Mouse (Mus musculus): ENCODE data around the gene Cnst. TPM values are rescaled to one million over a fixed set of nuclear protein-coding genes. Genes with fewer than 3 reads are reported as not detected.

Cnst gene
- polyA plus RNA-seq, 1 experiment from 2014 or later = 27.5 TPM

DNA sequence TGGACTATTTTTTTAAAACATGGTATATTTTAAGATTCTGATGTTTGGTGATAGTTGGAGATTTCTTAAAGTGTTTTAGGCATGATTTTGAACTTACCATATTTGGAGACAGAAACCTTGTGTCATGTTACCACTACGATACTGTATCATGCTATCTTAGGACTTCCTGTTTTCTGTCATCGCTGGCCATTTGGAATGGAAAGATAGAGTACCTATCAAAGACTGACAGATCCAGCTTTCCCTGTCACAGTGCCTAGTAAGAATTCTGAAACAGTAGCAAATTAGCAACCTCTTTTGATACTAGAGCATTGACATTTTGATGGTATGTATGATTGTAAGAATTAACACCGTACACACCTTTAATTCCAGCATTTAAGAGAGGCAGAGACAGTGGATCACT lies 5.2 kb downstream of the Cnst start:
- H3K4me2 ChIP-seq (ENCODE audit: low read length) = no peak overlapping the region

DNA sequence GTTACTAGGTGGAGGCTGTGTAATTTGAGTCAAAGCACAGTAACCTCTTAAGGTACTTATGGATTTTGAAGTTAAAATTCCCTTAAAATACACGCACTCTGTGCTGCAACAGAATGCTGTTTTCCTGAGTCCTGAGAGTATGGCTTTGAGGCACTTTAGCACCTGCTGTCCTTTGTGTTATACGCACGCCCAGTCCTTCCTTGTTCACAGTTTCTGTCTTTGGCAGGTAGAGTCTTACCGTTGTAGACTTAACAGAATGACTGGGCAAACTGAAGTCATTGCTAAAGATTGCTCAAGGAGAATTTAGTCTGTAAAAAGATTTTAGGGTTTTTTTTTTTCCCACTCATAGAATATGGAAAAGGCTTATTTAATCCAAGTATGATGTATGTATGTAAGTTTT lies 5.8 kb downstream of the Cnst start:
- Histone ChIP-seq H3K4me3 (ENCODE audit: low read depth, low read length) (no peak overlapping the region), H3K4me2 (ENCODE audit: low read length) (no peak overlapping the region), H3K9me3 (replicated peaks; ENCODE audit: control insufficient read depth, low read length, poor library complexity, severe bottlenecking) (no peaks in the 10 kb centered on the region), H3K27me3 (ENCODE audit: control insufficient read depth, insufficient read depth, low read depth, low read length) (no peaks in the 10 kb centered on the region), H3K27ac (ENCODE audit: low read length) (no peak overlapping the region), H3K9ac (ENCODE audit: low read depth, low read length) (no peak overlapping the region), H3K4me1 (ENCODE audit: control insufficient read depth, insufficient read depth, low read length) (peaks cover 24% of the 10 kb centered on the region), H3K36me3 (ENCODE audit: control insufficient read depth, insufficient read depth, low read length) (no peaks in the 10 kb centered on the region)
- no peak for ATAC-seq
- 86% methylated on average over 4 of the region's 4 CpGs for WGBS

More for the DNA sequence above, 5.2 kb downstream of the Cnst start:
- no peak for ATAC-seq
- Histone ChIP-seq H3K27ac (ENCODE audit: low read length) (no peak overlapping the region), H3K27me3 (ENCODE audit: control insufficient read depth, insufficient read depth, low read depth, low read length) (no peaks in the 10 kb centered on the region), H3K36me3 (ENCODE audit: control insufficient read depth, insufficient read depth, low read length) (no peaks in the 10 kb centered on the region), H3K9me3 (replicated peaks; ENCODE audit: control insufficient read depth, low read length, poor library complexity, severe bottlenecking) (no peaks in the 10 kb centered on the region), H3K4me1 (ENCODE audit: control insufficient read depth, insufficient read depth, low read length) (peaks cover 24% of the 10 kb centered on the region), H3K9ac (ENCODE audit: low read depth, low read length) (no peak overlapping the region), H3K4me3 (ENCODE audit: low read depth, low read length) (no peak overlapping the region)
- 97% methylated on average over 3 of the region's 3 CpGs for WGBS

DNA sequence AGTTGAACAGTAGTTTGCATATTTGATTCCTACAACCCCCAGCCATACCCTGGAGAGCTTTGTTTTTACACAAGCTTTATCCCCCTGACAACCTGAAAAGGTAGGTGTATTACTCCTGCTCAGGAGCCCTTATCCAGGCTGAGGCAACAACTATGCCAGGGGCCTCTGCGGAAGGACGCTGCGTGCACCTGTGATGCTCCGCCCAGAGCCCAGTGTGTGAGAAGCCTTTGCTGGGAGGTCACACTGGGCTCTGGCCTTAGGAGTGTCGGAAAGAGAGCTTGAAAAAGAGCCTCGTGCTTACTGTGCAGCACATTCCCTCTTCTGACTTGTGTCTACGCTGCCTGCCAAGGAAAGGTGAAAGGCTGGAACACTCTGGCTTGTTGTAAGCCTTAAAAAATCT lies 6.6 kb downstream of the Cnst start:
- Histone ChIP-seq H3K4me1 (ENCODE audit: control insufficient read depth, insufficient read depth, low read length) (peaks cover 17% of the 10 kb centered on the region), H3K9me3 (replicated peaks; ENCODE audit: control insufficient read depth, low read length, poor library complexity, severe bottlenecking) (no peaks in the 10 kb centered on the region), H3K4me3 (ENCODE audit: low read depth, low read length) (no peak overlapping the region), H3K36me3 (ENCODE audit: control insufficient read depth, insufficient read depth, low read length) (no peaks in the 10 kb centered on the region), H3K27ac (ENCODE audit: low read length) (no peak overlapping the region), H3K27me3 (ENCODE audit: control insufficient read depth, insufficient read depth, low read depth, low read length) (no peaks in the 10 kb centered on the region), H3K9ac (ENCODE audit: low read depth, low read length) (no peak overlapping the region), H3K4me2 (ENCODE audit: low read length) (no peak overlapping the region)
- no peak for ATAC-seq
- WGBS = 43% methylated on average over 7 of the region's 7 CpGs

DNA sequence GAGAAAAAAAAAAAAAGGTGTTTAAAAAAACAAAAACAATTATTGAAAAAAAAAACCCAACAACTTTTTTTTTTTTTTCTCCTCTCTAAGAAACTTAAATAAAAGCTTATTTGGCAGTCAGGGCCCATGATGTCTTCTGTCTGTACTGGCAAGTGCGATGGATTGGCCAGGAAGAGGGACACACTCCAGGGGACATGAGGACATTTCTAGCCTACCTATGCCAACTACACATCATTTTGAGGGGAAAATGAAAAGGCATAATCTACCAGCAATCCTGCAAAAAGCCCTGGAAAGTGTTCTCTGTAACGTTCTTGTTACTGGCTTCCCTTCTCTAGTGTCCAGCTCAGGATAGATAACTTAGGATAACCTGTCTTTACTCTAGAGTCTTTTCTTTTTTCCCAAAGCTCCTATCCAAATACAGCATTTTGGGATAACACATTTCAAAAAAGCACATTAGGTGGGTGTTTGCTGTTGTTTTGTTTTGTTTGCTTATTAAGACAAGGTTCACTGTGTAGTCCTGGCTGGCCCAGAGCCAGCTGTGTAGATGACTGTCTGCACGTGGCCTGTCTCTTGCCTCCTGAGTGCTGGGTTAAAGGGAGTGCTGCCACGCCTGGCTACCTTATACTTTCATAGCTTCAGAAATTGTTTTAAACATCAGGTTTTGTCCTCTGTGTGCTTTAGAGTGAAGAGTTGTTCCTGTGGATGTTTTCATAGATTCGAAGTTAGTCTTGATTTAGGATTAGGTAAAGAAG lies 7.2 kb downstream of the Cnst start:
- no peak overlapping the region for H3K4me2 ChIP-seq (ENCODE audit: low read length)
- ATAC-seq = no peak
- no peak overlapping the region for H3K9ac ChIP-seq (ENCODE audit: low read depth, low read length)
- 72% methylated on average over 5 of the region's 5 CpGs for WGBS
- peaks cover 11% of the 10 kb centered on the region for H3K4me1 ChIP-seq (ENCODE audit: control insufficient read depth, insufficient read depth, low read length)
- no peaks in the 10 kb centered on the region for H3K36me3 ChIP-seq (ENCODE audit: control insufficient read depth, insufficient read depth, low read length)
- H3K27ac ChIP-seq (ENCODE audit: low read length) = no peak overlapping the region
- no peaks in the 10 kb centered on the region for H3K27me3 ChIP-seq (ENCODE audit: control insufficient read depth, insufficient read depth, low read depth, low read length)
- H3K4me3 ChIP-seq (ENCODE audit: low read depth, low read length) = no peak overlapping the region
- H3K9me3 ChIP-seq (replicated peaks; ENCODE audit: control insufficient read depth, low read length, poor library complexity, severe bottlenecking) = no peaks in the 10 kb centered on the region

DNA sequence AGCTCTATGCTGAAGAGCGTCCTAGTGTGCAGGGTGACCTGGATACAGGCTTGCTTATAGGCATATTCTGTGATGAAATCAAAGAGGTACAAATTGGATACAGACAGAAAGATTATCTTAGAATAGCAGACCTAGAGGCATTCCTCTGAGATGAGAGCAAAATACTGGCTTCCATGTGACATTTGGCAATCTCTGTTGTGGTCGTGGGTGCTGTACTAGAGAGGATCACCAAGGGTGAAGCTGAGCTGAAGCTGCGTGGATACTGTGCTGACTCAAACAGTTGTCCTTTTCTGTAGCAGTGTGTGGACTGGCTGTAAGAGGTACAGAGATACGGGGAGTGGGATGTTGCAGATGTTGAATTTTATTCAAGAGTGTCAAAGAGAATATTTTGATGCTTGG lies 7.8 kb downstream of the Cnst start:
- no peak overlapping the region for H3K27ac ChIP-seq (ENCODE audit: low read length)
- H3K4me3 ChIP-seq (ENCODE audit: low read depth, low read length) = no peak overlapping the region
- H3K27me3 ChIP-seq (ENCODE audit: control insufficient read depth, insufficient read depth, low read depth, low read length) = no peaks in the 10 kb centered on the region
- no peak overlapping the region for H3K4me2 ChIP-seq (ENCODE audit: low read length)
- 86% methylated on average over 4 of the region's 4 CpGs for WGBS
- H3K9ac ChIP-seq (ENCODE audit: low read depth, low read length) = no peak overlapping the region
- no peaks in the 10 kb centered on the region for H3K9me3 ChIP-seq (replicated peaks; ENCODE audit: control insufficient read depth, low read length, poor library complexity, severe bottlenecking)
- H3K4me1 ChIP-seq (ENCODE audit: control insufficient read depth, insufficient read depth, low read length) = peaks cover 9% of the 10 kb centered on the region; the same call in 1 of the 2 replicates
- ATAC-seq = no peak
- H3K36me3 ChIP-seq (ENCODE audit: control insufficient read depth, insufficient read depth, low read length) = no peaks in the 10 kb centered on the region

DNA sequence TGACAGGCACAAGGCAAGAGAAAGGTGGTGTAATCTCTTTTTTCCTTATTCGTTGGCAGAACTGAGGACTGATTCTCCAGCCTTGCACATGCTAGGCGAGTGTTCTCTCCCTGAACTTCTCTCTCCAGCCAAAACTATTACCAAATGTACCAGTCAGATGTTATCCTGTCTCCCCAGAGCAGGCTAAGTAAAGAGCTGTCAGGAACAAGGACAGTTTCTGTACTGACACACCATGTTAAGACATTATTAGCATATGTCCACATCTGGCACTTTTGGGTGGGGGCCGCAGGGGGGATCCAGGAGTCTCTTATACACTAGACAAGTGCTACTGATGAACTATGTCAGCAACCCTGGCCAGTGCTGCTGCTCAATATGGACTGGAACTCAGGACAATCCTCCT lies 10.8 kb downstream of the Cnst start:
- Histone ChIP-seq H3K4me3 (ENCODE audit: low read depth, low read length) (no peak overlapping the region), H3K9ac (ENCODE audit: low read depth, low read length) (no peak overlapping the region), H3K4me2 (ENCODE audit: low read length) (no peak overlapping the region), H3K27me3 (ENCODE audit: control insufficient read depth, insufficient read depth, low read depth, low read length) (no peaks in the 10 kb centered on the region), H3K27ac (ENCODE audit: low read length) (no peak overlapping the region), H3K4me1 (ENCODE audit: control insufficient read depth, insufficient read depth, low read length) (peaks cover 2% of the 10 kb centered on the region; the same call in 1 of the 2 replicates), H3K9me3 (replicated peaks; ENCODE audit: control insufficient read depth, low read length, poor library complexity, severe bottlenecking) (no peaks in the 10 kb centered on the region), H3K36me3 (ENCODE audit: control insufficient read depth, insufficient read depth, low read length) (no peaks in the 10 kb centered on the region)
- WGBS = 80% methylated on average over 3 of the region's 3 CpGs
- no peak for ATAC-seq

DNA sequence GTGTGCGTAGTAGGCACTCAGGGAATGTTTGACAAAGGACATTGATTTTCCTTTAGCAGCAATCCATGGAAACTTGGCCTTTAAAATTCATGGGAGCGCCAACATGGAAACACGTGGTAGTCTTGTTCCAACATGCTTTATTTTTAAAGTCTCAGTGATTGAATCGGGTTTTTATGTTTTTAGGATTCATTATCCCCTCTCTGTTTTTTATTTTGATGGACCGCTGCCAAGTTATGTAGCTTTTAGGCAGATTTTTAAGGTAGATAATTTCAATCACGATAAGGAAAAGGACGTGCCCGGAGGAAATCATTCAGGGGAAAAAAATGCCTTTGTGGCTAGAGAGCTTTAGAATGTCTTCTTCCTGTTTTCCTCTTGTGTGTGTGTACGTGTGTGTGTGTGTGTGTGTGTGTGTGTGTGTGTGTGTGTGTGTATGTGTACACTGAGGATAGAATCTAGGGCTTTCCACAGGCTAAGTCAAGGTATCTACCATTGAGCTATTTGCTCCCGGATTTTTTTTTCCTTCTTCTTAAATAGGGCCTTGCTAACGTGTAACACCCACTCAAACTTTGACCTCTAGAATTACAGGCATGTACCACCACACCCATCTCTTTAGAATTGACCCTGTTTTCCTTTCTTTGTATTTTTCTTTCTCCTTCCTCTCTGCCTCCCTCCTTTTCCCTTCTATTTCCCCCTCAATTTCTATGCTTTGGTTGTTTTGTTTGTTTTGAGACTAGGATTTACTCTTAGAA lies 13.4 kb downstream of the Cnst start:
- H3K9me3 ChIP-seq (replicated peaks; ENCODE audit: control insufficient read depth, low read length, poor library complexity, severe bottlenecking) = no peaks in the 10 kb centered on the region
- H3K4me3 ChIP-seq (ENCODE audit: low read depth, low read length) = no peak overlapping the region
- no peak overlapping the region for H3K9ac ChIP-seq (ENCODE audit: low read depth, low read length)
- no peaks in the 10 kb centered on the region for H3K36me3 ChIP-seq (ENCODE audit: control insufficient read depth, insufficient read depth, low read length)
- WGBS = 83% methylated on average over 11 of the region's 11 CpGs
- H3K4me2 ChIP-seq (ENCODE audit: low read length) = no peak overlapping the region
- H3K4me1 ChIP-seq (ENCODE audit: control insufficient read depth, insufficient read depth, low read length) = no peaks in the 10 kb centered on the region
- no peak for ATAC-seq
- H3K27ac ChIP-seq (ENCODE audit: low read length) = no peak overlapping the region
- no peaks in the 10 kb centered on the region for H3K27me3 ChIP-seq (ENCODE audit: control insufficient read depth, insufficient read depth, low read depth, low read length)

DNA sequence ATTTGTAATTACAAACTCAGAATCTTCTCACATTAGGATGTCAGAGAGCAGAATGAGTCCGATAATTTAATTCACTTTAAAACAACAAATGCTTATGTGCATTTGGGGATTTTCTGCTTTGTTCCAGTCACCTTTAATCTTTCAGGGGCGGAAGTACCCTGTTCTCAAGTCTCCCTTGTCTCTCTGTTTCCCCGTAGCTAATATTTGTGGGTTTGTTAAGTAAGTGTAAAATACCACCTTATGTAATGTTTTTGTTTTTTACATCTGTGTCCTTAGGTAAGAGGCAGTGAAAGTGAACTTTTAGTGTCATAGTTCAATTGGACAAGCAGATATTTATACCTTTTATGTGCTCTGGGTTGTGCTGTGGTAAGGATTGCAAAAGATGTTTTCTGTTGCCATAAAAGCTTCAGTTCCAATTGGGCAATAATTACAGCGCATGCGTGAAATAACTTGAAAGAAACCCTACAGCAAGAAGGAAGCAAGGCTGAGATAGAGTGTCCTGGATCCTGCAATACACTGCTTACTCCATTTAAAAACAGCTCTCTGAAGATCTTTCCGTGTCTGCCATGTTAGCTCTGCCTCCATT lies 14.8 kb downstream of the Cnst start:
- no peak overlapping the region for H3K9ac ChIP-seq (ENCODE audit: low read depth, low read length)
- ATAC-seq = no peak
- no peaks in the 10 kb centered on the region for H3K4me1 ChIP-seq (ENCODE audit: control insufficient read depth, insufficient read depth, low read length)
- 91% methylated on average over 6 of the region's 6 CpGs for WGBS
- H3K9me3 ChIP-seq (replicated peaks; ENCODE audit: control insufficient read depth, low read length, poor library complexity, severe bottlenecking) = no peaks in the 10 kb centered on the region
- no peaks in the 10 kb centered on the region for H3K27me3 ChIP-seq (ENCODE audit: control insufficient read depth, insufficient read depth, low read depth, low read length)
- H3K36me3 ChIP-seq (ENCODE audit: control insufficient read depth, insufficient read depth, low read length) = no peaks in the 10 kb centered on the region
- H3K27ac ChIP-seq (ENCODE audit: low read length) = no peak overlapping the region
- no peak overlapping the region for H3K4me3 ChIP-seq (ENCODE audit: low read depth, low read length)
- H3K4me2 ChIP-seq (ENCODE audit: low read length) = no peak overlapping the region

DNA sequence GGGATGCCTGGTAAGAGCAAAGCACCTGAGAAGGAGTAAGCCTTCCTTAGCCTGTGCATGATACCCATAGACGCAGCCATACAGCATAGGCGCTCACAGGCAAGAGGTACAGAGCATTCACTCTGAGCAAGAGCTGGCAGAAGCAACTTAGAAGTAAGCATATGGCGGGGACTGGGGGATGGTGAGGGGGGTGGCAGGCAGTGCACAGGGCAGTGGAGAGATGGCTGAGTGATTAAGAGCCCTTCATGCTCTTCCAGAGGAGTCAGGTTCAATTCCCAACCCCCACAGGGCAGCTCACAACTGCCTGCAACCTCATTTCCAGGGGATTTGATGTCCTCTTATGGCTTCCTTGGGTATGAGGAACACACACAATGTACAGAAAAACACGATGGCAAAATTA lies 17.0 kb downstream of the Cnst start:
- Histone ChIP-seq H3K9ac (ENCODE audit: low read depth, low read length) (no peak overlapping the region), H3K36me3 (ENCODE audit: control insufficient read depth, insufficient read depth, low read length) (no peaks in the 10 kb centered on the region), H3K4me3 (ENCODE audit: low read depth, low read length) (no peak overlapping the region), H3K27ac (ENCODE audit: low read length) (no peak overlapping the region), H3K27me3 (ENCODE audit: control insufficient read depth, insufficient read depth, low read depth, low read length) (no peaks in the 10 kb centered on the region), H3K4me1 (ENCODE audit: control insufficient read depth, insufficient read depth, low read length) (peaks cover 8% of the 10 kb centered on the region), H3K4me2 (ENCODE audit: low read length) (no peak overlapping the region), H3K9me3 (replicated peaks; ENCODE audit: control insufficient read depth, low read length, poor library complexity, severe bottlenecking) (no peaks in the 10 kb centered on the region)
- ATAC-seq = no peak
- WGBS = 82% methylated on average over 4 of the region's 4 CpGs
